ENCODE assay signal across 12 mouse cellular contexts in genomic region chr5:114462067-114463040, GRCm38 (mm10). TPM values are rescaled to one million over a fixed set of nuclear protein-coding genes. Genes with fewer than 3 reads are reported as not detected.
DNase-seq lines count a peak whose midpoint lies in the region; ATAC-seq lines count a peak whose summit lies in the region.
"Had no signal": no experiment of that assay in that cellular context is flagged by ENCODE, and none has a peak within 500 bp of the region (broad histone marks: within the 10 kb centered on the region; RNA-seq: fewer than 3 reads in every experiment).

No protein-coding gene starts in this region.

- H3K9me3 ChIP-seq in midbrain, embryonic 10.5 days (replicated peaks), result no peaks in the 10 kb centered on the region
- H3K9me3 ChIP-seq in midbrain, embryonic 14.5 days (ENCODE audit: control insufficient read depth, low read length), result no peaks in the 10 kb centered on the region
- H3K9me3 ChIP-seq: G1E; hindbrain, embryonic 15.5 days had no signal

- no peak overlapping the region for H3K4me2 ChIP-seq in midbrain, embryonic 14.5 days (ENCODE audit: low read length)
- H3K4me2 ChIP-seq: hindbrain, embryonic 15.5 days had no signal

- no peak for ATAC-seq in midbrain, embryonic 14.5 days (ENCODE audit: low FRiP score, low TSS enrichment)
- no peak for ATAC-seq in megakaryocyte-erythroid progenitor cell, adult 5-6 weeks (replicated peaks; ENCODE audit: low FRiP score, low TSS enrichment, poor library complexity, severe bottlenecking)

- peak overlapping the region; percentile 76 for H3K27ac ChIP-seq in midbrain, embryonic 10.5 days (replicated peaks)
- no peak overlapping the region for H3K27ac ChIP-seq in midbrain, embryonic 14.5 days (replicated peaks; ENCODE audit: low read depth, low read length)
- H3K27ac ChIP-seq: hindbrain, embryonic 15.5 days; liver, embryonic 14.5 days had no signal

- H3K27me3 ChIP-seq in midbrain, embryonic 10.5 days (ENCODE audit: low read depth, poor library complexity, severe bottlenecking), result peaks cover 47% of the 10 kb centered on the region; the same call in 1 of the 2 replicates
- no peaks in the 10 kb centered on the region for H3K27me3 ChIP-seq in midbrain, embryonic 14.5 days (ENCODE audit: control insufficient read depth, insufficient read depth, low read length)
- H3K27me3 ChIP-seq: hindbrain, embryonic 15.5 days had no signal

- no peaks in the 10 kb centered on the region for H3K36me3 ChIP-seq in midbrain, embryonic 10.5 days
- no peaks in the 10 kb centered on the region for H3K36me3 ChIP-seq in midbrain, embryonic 14.5 days (ENCODE audit: control insufficient read depth, insufficient read depth, low read length)
- H3K36me3 ChIP-seq: hindbrain, embryonic 15.5 days had no signal

- no peak overlapping the region for H3K4me3 ChIP-seq in midbrain, embryonic 10.5 days
- H3K4me3 ChIP-seq in midbrain, embryonic 14.5 days (replicated peaks; ENCODE audit: low read depth, low read length), result no peak overlapping the region
- H3K4me3 ChIP-seq: hindbrain, embryonic 15.5 days had no signal

- peak; percentile 41 to 57 for DNase-seq in cerebellum, postnatal 10 days
- DNase-seq in cerebellum, postnatal 14 days, result no peak
- DNase-seq in midbrain, embryonic 10.5 days (ENCODE audit: low spot score), result no peak
- DNase-seq in midbrain, embryonic 14.5 days, result no peak
- DNase-seq in heart, adult 8-10 months (ENCODE audit: low spot score), result peak; percentile 58
- peak; percentile 61 to 84 for DNase-seq in kidney, postnatal 25 days
- DNase-seq in layer of hippocampus, adult 18-20 months (ENCODE audit: low spot score in 2 of 2), result no peak
- DNase-seq: lung, postnatal 36 days had no signal

- peaks cover 78% of the 10 kb centered on the region for H3K4me1 ChIP-seq in midbrain, embryonic 10.5 days
- H3K4me1 ChIP-seq in midbrain, embryonic 14.5 days (ENCODE audit: control insufficient read depth, insufficient read depth, low read length), result peaks cover 19% of the 10 kb centered on the region

- no peak overlapping the region for H3K9ac ChIP-seq in midbrain, embryonic 14.5 days (replicated peaks; ENCODE audit: low read length)
- H3K9ac ChIP-seq: hindbrain, embryonic 15.5 days; liver, embryonic 14.5 days had no signal

- 87% methylated on average over 23 of the region's 24 CpGs for WGBS in midbrain, embryonic 10.5 days
- 80% methylated on average over 24 of the region's 24 CpGs for WGBS in midbrain, embryonic 14.5 days

RNA-seq across cellular contexts. Expression of gene Mvk, which starts 18.3 kb away (rescaled TPM):
- 62.3 and 65.2 TPM in 2 replicates for polyA plus RNA-seq in midbrain, embryonic 10.5 days (2016; fragmentation: Nextera tagmentation; extraction: Ambion mirVana)
- 58.7 and 72.0 TPM in 2 replicates for polyA plus RNA-seq in midbrain, embryonic 14.5 days (2014; fragmentation: Nextera tagmentation; extraction: Ambion mirVana)
- 10 to 100 TPM in 2 of 4 experiments, 1 to 10 TPM in 2; 8.3 to 12.7 (median 10.8) TPM for total RNA-seq in heart, adult 8-10 months (2022)
- total RNA-seq in layer of hippocampus, adult 18-20 months (2021), result 10 to 100 TPM; 25.4 to 27.3 TPM
- total RNA-seq in megakaryocyte-erythroid progenitor cell, adult 5-6 weeks (2014; fragmentation: Nextera tagmentation), result 9.4 and 10.1 TPM in 2 replicates
- 6.3 and 7.4 TPM in 2 replicates for total RNA-seq in megakaryocyte-erythroid progenitor cell, adult 5-6 weeks (2017)

RNA-seq across cellular contexts. Expression of gene Mmab, which starts 18.5 kb away (rescaled TPM):
- 32.4 and 34.1 TPM in 2 replicates for polyA plus RNA-seq in midbrain, embryonic 10.5 days (2016; fragmentation: Nextera tagmentation; extraction: Ambion mirVana)
- polyA plus RNA-seq in midbrain, embryonic 14.5 days (2014; fragmentation: Nextera tagmentation; extraction: Ambion mirVana), result 18.2 and 26.3 TPM in 2 replicates
- 10 to 100 TPM; 26.8 to 32.6 (median 27.5) TPM for total RNA-seq in heart, adult 8-10 months (2022)
- total RNA-seq in layer of hippocampus, adult 18-20 months (2021), result 10 to 100 TPM; 21.7 to 22.2 TPM
- total RNA-seq in megakaryocyte-erythroid progenitor cell, adult 5-6 weeks (2014; fragmentation: Nextera tagmentation), result 7.5 and 8.3 TPM in 2 replicates
- total RNA-seq in megakaryocyte-erythroid progenitor cell, adult 5-6 weeks (2017), result 9.5 and 9.9 TPM in 2 replicates

Comparison
In these comparisons a context has a peak if more than half of its experiments do, and no peak if none do; other contexts are left out.
1. DNase-seq: peak in cerebellum, postnatal 10 days (2 of 2), heart, adult 8-10 months (single experiment) and kidney, postnatal 25 days (2 of 2); none in cerebellum, postnatal 14 days (0 of 2), midbrain, embryonic 10.5 days (single experiment), midbrain, embryonic 14.5 days (single experiment) and layer of hippocampus, adult 18-20 months (0 of 2).